Mouse (Mus musculus): Measurements from ENCODE around the gene Kctd19.
A peak's percentile ranks its signal among the peaks of the same experiment; 100 is the strongest.

Kctd19 gene

DNA sequence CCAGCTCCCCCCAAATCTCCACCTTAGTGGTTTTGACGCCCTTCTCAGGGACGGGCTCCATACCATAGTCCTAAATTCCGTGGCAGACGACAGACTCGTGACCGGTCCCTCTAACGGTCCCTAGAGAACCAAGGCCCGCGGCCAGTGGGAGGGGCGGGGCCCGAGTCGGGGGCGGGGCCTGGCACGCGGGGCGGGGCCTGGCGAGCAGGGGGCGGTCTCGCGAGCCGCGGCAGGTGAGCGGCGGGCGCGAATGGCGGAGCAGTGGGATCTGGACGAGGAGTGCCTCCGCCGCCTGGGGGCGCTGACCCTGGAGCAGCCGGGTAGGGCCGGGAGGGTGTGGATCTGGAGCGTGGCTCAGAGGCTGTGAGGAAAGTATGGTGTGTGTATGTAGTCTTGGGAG lies at the start of gene Kctd19, which contains the start of gene Lrrc36:
TSS of gene Kctd19 (minus strand) at position 112 of the 400 bp plus-strand sequence.
TSS of gene Lrrc36 (plus strand) at position 181 of the 400 bp plus-strand sequence.
- peak; percentile 71 for DNase-seq

DNA sequence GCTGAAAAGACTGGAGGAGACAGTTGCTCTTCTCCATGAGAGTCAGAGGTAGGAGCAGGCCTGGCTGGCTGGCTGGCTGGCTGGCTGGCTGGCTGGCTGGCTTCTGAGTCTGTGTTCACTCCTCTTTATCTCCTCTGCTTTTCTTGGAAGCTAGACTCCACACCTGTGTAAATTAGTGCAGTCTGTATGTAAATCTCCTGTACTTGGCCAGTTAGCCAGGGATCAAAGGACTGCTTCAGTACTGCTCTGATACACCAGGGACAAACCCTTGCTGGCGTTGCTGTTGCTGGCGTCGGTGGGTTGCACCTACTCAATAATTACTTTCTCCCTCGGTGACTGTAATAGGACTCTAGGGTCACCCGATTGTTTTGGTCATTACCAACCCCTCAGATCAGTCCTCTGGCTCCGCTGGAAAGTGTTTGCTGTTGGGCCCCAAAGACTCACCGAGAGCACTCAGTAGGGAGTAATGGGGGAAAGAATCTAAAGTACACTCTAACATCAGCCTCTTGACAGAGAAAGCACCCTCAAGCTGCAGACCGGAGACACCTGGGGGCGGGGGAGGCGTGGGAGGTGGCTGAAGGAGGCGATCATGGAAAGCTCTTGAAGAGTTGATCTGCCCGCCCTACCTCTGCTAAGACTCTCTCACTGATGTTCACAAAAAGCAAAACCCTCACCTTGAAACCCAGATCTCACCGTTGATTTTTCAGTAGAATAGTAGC lies 47.9 kb upstream of the Kctd19 start:
- DNase-seq, result no peak

DNA sequence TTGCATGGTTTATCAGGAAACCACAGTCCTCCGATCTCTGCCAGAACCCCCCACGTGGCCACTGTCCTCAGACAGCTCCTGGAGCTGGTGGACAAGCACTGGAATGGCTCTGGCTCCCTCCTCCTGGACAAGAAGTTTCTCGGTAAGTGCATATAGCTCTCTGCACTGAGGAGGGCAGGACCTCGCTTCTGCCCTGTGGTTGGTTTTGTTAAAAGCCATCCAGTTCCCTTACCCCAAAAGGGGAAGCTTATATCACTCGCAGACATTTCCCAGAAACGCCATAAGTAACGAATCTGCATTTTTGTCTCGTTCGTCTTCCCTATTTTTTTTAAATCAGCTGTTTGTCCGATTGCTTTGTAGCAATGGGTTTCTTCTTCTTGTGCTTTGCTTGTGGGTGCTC lies 41.9 kb upstream of the Kctd19 start:
- DNase-seq, result no peak

DNA sequence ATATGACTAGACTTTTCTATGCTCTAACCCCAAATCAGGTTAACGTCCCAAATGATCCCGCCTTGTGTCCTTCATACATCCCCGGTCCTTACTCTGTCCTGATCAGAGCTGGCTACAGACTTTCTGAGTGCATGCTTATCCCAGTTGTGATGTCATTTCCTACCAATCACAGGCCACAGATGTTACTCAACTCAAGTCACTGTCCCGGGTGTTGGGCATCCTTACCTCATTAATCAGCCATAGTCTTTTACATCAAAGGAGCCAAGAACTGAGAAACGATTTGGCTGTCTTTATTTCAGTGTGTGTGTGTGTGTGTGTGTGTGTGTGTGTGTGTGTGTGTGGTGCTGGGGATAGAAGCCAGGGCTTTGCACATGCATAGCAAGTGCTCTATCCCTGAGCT lies 40.8 kb upstream of the Kctd19 start:
- DNase-seq, result no peak

DNA sequence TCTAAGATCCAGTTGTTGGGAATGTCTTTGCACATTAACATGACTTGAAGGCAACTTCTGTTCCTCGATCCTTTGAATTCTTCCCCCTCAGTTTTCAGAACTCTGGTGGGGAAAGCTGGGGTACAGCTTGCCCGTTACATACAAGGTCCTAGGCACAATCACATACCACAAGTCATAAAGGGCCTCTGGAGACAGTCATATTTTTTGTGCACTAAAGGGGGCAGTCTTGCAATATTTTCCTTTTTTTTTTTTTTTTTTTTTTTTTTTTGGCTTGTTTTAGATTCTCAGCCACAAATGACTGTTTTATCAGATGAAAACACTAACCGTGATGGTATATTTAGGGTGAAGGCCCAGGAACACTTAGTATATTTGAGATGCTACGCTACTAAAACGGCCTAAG lies 40.0 kb upstream of the Kctd19 start:
- no peak for DNase-seq

DNA sequence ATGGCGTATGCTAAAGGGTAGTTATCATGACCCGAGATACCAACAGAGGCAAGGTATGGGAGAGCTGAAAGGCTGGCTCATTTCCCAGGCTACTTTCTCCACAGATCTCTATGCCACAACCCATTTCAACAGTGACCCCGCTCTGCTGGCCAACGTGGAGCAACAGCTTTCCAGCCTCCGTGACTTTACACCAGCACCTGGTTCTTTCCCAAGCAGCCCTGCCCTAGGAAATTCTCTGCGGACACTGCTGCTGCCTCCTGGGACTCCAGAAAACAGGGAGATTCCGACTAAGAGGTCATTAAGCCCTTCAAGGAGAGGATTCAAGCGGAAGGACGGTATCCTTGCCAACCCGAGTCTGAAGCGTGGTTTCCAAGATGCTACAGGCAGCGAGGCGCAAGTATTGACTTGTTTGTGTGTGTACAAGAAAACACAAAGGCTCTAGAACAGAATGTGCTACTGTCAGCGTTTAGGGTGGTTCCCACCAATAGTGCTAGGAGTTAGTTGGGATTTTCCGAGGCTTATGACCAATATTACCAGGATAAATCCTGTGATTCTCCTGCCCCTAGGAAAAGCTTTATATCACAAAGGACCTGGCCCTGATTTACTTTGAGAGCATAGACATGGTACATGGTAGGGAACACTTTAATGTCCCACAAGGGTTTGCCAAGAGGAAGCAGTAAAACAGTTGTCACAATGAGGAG lies 38.8 kb upstream of the Kctd19 start:
- no peak for DNase-seq

DNA sequence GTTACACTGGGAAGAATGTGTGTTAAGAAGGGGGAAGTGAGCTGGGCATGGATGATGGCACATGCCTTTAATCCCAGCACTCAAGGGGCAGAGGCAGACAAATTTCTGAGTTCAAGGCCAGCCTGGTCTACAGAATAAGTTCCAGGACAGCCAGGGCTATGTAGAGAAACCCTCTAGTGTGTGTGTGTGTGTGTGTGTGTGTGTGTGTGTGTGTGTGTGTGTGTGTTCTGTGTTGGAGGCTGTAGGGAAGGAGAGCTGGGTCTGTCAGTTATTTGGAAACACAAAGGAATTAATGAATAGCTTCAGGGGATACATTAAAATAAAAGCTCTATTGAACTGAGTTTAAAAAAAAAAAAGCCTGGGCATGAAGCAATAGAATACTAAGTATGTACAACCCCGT lies 37.7 kb upstream of the Kctd19 start:
- no peak for DNase-seq

DNA sequence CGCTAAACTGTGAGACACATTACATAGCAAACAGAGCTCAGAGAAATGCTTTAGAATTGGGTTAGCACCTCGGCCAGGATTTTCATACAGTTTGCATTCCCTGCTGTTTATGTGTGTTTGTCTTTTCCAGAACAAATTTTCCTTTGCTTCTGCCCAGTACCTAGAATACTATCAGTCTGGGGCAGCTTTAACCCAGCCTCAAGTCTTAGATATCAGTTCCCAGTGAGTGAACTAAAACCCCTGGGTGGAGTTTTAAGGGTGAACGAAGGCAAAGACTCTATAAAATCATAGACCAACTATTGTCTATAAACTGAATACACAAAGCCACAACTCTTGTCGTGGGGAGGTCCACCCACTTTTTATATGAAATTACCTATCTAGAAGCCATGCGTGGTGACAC lies 35.3 kb upstream of the Kctd19 start:
- no peak for DNase-seq

DNA sequence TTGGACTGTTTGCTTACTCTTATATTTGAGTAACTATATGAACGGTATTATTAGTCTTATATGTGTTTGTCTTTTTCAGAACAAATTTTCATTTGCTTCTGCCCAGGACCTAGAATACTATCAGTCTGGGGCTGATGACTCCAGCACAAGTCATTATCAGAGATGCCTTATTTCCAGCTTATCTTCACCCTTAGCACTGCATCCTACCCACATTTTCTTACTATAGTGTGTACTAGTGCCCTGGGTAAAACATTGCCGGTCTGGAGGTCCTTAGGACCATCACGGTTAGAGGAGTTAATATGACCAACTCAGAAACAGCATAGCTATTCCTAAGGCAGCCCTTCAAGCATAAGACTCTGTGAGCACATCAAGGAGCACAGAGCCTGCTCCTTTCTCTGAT lies 34.9 kb upstream of the Kctd19 start:
- no peak for DNase-seq

DNA sequence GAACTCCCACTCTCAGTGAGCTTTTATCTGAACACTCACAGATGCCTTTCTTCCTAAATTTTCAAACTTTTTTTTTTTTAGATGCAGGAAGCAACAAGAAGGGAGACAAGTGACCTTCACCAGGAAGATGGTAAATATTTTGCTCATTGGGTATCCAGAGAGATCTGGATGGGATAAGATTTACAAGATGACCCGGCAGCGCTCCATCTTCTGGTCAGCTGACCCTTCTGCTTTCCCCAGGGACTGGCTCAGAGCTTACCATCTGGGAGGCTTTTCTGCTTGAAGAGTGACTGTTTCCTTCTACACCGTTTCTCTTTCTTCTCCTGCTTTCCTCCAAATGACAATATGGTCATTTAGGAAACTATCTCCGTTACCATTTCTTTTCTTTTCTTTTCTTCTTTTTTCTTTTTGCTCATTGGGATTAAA lies 32.8 kb upstream of the Kctd19 start:
- no peak for DNase-seq

DNA sequence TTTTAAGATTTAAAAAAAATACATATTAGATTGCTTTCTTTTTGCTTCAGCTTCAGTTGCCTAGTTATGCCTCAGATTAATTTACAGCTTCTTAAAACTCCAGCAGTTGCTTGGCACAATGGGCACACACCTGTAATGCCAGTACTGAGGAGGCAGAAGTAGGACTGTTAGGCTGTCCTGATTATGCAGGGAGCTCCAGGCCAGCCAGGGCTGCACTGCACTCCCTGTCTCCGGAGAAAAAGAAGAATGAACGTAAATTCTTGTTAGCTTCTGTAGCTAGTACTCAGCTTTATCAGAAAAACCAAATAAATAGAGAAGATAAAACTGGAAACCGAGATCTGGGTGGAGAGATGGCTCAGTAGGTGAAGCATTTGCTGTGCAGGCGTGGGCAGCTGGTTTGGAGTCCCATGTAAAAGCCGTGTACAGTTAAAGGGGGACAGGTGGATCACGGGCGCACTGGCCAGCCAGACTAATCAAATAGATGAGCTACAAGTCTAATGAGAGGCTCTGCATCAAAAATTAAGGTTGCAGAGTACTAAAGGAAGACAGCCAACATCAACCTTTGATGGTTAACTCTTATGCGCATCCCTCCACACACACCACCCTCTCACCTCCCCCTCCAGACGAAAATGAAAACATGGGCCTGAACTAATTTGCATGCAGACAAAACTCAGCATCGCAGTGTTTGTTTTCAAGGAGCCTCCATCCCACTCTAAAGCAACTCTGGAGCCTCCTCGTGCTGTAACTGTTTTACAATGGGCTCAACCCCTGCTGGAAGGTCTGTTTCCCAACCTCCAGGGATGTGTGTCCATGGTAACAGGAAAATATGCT lies 32.2 kb upstream of the Kctd19 start:
- DNase-seq, result no peak

DNA sequence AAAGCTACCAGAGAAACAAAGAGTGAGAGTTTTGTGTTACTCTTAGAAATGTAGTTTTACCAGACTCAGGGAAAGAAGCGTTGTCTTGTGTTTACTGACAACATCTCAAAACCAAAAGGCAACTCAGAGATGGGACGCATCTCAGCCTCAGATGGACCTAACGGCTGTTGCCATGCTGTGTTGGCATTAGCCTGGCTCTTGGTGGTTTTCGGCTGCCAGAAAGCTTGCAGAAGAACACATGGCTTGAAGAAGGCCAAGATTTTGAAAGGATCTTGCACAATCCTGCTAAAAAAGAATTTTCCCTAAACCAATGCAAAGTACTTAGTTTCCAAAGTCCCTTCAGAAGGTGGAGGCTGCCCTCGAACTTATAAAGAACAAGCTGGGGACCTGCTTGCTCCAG lies 29.4 kb upstream of the Kctd19 start:
- DNase-seq, result no peak

DNA sequence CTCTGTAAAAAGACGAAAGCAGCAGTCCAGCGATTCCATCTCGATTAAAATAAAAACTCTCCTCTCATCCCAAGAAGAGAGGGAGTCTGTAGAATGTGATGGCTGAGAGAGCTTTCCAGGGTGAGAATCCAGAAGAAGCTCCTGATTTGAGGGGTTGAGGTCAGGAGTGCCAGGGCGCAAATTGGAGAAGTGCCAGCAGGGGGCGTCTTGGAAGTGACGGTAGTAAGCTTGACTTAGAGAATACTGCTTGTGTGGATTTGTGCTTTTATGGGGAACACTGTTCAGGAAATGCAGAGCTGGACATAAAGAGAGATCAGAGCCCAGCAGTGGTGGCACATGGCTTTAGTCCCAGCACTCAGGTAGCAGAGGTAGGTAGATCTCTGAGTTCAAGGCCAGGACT lies 28.1 kb upstream of the Kctd19 start:
- no peak for DNase-seq

DNA sequence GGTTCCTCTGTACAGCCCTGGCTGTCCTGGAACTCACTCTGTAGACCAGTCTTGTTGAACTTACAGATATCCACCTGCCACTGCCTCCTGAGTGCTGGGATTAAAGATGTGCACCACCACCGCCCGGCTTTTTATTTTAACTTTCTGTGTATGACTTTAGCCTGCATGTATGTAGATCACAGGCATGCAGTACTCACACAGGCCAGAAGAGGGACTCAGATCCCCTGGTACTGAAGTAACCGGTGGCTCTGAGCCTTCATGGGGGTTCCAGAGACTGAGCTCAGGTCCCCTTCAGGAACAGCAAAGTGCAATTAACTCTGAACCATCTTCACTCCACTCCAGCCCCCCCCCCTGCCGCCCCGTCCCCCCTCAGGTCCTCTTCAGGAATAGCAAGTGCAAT lies 25.6 kb upstream of the Kctd19 start:
- no peak for DNase-seq

DNA sequence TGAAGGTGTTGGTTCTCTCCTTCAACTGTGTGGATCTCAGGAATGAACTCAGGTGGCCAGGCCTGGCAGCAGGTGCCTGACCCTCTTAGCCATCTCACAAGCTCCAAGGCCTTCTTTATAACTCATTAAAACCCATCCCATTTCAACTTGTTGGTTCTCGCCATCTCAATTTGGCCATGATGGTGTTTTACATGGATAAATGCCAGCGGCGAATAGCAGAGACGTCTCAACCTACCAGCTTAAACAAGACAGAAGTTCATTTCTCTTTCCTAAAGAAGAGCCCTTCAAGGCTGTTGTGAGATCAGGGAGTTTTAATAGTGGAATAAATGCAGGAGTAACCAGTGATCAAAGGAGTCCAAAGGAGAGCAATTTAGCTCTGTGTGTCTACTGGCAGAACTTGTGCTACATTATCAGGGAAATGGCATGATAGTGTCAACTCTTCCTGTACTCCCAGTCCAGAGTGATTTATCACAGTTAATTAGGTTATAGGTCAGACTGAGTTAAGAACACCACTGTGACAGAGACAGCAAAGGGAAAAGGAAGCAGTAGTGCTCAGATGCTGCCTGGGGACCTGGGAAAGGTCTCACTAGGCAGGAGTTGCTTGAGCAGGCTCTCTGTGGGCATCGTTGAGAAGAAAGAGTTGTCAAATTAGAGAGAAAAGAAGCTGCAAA lies 23.9 kb upstream of the Kctd19 start:
- no peak for DNase-seq

DNA sequence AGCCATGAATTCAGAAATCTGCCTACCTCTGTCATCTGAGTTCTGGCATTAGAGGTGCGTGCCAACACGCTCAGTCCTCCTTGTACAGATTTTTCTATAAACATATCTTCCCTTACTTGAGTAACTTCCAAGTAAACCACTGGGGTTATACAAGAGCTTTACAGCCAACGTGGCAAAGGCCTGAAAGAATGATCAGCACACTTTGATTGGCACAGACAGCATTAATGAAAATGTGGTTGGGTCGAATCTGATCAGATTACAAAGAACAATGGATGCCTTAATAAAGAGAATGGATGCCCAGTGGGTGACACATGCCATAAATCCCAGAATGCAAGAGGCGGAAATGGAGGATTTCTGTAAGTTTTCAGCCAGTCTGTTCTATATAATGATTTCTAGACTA lies 22.9 kb upstream of the Kctd19 start:
- DNase-seq, result no peak

DNA sequence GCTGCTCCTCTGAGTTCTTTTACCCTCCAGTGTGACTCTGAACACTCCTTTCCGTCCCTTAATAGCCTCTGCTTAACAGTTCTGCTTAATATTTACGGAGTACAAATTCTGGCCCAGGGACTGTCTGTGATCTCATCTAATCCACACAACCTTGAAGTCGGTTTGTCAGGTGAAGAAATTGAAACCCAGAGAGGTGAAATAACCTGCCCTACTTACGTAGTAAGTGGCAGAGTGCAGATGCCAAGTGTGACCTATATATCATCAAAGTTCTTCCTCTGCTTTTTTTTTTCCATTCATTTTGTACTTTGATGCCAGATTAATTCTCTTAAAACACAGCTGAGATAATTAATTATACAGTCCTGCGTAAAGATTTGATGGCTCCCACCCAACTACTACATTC lies 20.8 kb upstream of the Kctd19 start:
- DNase-seq, result no peak

DNA sequence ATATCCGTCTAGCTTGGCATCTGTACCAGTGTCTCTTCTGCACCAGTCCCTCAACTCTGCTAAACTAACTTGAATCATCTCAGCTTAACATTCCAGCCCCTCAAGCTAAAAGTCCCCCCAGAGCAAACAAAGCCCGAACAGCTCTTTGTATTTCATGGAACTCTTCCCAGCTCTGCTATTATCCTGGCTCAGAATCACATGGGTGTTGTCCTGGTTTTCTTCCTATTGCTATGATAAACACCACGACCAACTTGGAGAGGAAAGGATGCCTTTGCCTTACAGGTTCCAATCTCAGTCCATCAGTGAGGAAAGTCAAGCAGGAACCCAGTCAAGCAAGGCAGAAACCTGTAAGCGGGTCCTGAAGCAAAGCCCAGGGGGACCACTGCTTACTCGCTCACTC lies 20.2 kb upstream of the Kctd19 start:
- DNase-seq, result no peak

DNA sequence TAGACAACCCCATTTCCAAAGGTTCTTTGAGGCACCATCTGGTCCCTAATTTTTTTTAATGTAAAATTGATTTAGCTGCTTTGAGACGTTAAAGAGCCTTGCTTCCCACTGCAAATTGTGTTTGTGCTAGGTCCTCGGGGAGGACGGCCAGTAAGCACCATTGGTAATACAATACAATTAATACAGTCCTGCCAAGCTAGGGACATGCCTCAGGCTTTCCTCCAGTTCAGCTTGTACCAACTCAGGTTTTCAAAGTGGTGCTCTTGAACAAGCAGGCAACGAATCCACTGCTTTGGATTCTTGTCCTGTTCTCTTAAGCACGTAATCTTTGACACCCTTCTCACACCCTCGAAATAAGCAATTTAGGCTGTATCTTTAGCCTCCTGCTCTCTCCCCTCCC lies 19.7 kb upstream of the Kctd19 start:
- DNase-seq, result no peak

DNA sequence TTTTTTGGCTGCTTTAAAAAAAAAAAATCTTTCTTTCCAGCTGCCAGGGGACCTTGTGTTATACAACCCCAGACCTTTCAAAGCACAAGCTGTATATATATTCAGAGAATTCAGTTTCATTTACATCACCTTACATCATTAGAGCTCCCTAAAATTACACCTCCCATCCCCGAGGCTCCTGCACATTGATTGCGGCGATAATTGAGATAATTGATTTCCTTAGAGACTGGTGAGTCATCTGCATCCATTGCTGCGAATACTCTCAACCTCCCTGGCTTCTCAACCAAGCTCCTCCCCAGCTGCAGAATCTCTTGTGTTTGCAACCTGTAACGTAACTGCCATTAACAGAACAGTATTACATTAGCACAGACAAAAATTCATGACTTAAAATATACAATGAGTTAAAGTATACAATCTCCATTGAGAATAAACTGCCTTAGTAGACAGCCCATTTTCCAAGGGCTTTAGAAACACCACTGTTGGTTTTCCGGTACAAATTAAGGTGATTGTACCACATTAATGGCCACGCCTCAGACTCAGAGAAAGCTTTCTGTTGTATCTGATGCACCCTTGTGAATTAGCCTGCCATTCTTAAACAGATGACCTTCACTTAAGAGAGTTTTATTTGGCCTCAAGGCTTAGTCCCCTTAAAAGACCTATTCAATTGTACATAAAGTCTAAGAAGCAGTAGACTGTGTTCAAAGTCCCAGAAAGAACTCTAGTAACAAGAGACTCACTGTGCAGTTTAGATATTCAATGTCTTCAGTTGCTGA lies 18.6 kb upstream of the Kctd19 start:
- DNase-seq, result no peak

DNA sequence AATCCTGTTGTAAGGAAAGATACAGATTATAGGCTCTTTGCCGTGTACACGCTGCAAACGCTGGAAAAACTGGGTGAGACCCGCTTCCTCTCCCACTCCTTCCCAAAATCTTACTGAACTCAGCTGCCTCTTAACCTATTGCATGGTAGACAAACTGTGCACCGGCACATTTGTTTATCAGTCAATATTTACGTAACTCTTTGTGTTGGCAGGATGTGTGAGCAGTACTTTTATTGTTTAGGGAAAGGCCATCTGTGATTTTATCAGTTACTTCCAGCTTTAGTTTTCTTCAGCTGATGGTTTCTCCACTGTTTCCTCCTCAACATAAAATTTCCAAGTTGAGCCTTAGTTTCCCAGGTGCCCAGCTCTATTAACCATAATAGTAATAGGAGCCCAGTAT lies 13.6 kb upstream of the Kctd19 start:
- DNase-seq, result no peak

DNA sequence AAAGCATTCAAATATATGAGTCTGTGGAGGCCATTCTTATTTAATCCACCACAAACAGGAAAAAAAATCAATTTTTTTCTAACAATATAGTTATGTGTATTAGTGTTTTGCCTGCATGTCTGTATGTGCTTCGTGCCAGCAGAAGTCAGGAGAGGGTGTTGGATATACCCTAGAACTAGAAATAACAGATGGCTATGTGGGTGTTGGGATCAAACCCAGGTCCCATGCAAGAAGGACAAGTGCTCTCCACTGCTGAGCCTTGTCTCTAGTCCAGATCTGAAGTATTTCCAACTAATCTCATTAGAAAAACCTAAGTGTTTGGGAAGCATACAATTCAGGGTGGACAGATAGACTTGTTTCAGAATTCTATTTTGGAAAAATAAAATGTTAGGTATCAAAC lies 8.7 kb upstream of the Kctd19 start:
- peak; percentile 76 for DNase-seq
